Mouse (Mus musculus) left cerebral cortex, postnatal 36 days (tissue): ENCODE measurements around the gene Spock3. TPM values are rescaled to one million over a fixed set of nuclear protein-coding genes. Genes with fewer than 3 reads are reported as not detected.
"Not testable (repeated sequence)": the region's sequence is repeated elsewhere in the genome, so short reads cannot be mapped to it uniquely, and the experiment has no call there.

Experiments
- DNase-seq, 2 experiments: peaks; one replicate each; pipeline ENCODE4 v3.0.0; 2021 to 2022; ENCODE audit warnings: low spot score in 2 of 2, mixed read lengths in 1 of 2
- intact Hi-C: fragments of 180-260 bp; cut with DNase I; formaldehyde crosslinking; loops from one replicate; pipeline ENCODE4 v1.15.1; 2025
- total RNA-seq, 2 experiments: library from RNA; stranded (reverse); gene quantifications; 2 replicates each; pipeline ENCODE4 v1.2.3; 2021

The Spock3 gene
- total RNA-seq = 10 to 100 TPM; 72.5 to 73.6 TPM

GRCm38 (mm10) chr8:62950709-62951108, at the start of gene Spock3:
Gene Spock3 (plus strand): TSS chr8:62951009.
- intact Hi-C loops = no loop called here
- no peak for DNase-seq

DNA sequence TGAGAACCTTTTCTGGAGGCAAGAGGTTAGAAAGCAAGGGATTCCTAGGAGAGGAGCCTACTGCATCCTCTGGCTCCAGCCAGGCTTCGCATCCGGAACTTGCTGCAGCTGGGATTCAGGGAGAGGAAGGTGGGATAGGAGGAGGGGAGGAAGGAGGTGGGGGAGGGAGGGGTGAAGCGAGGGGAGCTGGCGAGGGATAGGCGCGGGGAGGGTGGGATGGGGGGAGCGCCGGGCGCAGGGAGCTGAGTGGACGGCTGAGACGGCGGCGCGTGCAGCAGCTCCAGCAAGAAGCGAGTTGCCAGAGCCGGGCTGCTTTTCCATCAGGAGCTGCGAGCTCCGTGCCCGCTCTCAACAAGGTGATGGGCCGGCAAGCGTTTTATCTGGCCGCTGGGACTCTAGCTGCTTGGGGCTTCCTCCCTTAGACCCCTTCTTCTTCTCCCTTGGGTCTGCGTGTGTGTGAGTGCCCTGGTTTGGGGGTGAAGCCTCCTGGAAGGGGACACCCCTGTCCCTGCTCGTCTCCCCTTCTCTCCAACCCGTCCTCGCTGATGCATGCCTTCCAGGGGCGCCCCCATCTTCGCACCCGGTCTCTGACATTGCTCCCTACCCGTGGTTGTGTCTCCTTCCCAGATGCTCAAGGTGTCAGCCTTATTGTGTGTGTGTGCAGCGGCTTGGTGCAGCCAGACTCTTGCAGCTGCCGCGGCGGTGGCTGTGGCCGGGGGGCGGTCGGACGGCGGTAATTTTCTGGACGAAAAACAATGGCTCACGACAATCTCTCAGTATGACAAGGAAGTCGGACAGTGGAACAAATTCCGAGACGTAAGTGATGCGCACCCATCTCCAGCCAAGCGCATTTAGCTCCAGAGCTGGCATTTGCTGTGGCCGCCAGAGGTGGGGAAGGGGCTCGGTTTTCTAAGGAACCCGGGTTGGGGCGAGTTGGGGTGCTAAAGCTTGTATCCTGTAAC, 645 bp downstream of the Spock3 start:
- intact Hi-C loops = no loop called here
- peak; percentile 46 to 62 for DNase-seq

DNA sequence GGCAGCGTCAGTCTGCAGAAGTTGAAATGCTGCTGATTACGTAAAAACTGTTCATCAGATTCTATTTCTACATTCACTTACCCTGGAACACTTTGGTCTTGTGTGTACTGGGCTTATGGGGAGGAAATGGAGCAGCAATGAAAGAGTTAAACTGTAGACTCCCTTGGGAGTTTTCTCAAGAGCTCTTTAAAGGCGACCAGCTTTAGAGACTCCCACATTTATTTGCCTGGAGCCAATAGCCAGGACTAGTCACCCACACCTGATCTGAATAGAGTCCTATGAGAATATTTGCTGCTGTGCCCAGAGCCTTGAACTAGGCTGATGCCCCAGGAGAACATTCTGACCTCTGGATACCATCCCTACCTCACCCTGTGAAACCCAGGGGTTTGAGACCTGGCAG, 1.7 kb downstream of the Spock3 start:
- intact Hi-C loops = no loop called here
- DNase-seq = peak; percentile 7 to 8

GRCm38 (mm10) chr8:62962608-62963007, 11.8 kb downstream of the Spock3 start:
- no peak for DNase-seq
- intact Hi-C loops = no loop called here

DNA sequence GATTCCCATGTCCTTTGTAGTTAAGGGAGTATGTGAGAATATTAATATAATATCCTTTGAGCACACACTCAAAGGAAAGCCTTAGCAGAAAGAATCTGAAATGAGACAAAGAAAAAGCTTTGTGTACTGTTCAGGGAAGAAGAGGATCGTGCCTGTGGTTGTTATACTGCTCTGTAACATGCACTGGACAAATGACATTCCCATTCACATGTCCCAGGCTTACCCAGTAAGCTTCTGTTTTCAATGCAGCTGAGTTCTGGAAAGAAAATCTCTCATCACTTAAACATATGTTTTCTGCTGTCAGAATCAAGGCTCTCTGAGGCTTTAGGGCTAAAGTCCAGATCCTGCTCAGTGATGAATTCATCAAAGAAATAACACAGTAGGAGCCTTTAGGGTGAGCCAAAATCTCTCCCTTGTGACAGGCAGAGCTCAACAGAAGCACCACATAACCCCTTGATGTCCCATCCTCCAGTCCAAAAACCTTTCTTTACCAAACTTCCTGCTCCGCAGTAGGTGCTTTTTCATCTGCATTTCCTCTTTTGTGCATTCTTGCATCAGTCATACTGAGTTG, 19.1 kb downstream of the Spock3 start:
- DNase-seq = no peak
- intact Hi-C loops = no loop called here

- DNase-seq = no peak
- intact Hi-C loops = no loop called here
These were observed 138.2 kb downstream of the Spock3 start for GRCm38 (mm10) chr8:63088984-63089383.

- no peak for DNase-seq
- intact Hi-C loops = no loop called here
These were observed 147.4 kb downstream of the Spock3 start for GRCm38 (mm10) chr8:63098200-63098599.

DNA sequence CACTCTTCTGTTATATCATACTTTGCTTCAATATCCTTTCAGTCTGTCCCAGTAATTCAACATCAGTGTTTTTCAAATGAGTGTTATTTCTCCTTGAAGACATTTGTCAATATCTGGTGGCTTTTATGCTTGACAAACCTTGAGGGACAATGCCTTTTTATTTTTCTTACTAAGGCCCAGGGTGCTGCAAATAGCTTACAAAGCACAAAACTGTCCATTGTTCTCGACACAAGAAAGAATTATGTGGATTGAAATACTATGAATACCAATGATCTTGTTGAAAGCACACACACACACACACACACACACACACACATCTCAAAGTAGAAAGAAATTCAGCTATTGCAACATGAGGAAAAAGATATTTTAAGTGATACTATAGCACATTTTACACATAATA, 159.0 kb downstream of the Spock3 start:
- no peak for DNase-seq
- intact Hi-C loops = no loop called here

DNA sequence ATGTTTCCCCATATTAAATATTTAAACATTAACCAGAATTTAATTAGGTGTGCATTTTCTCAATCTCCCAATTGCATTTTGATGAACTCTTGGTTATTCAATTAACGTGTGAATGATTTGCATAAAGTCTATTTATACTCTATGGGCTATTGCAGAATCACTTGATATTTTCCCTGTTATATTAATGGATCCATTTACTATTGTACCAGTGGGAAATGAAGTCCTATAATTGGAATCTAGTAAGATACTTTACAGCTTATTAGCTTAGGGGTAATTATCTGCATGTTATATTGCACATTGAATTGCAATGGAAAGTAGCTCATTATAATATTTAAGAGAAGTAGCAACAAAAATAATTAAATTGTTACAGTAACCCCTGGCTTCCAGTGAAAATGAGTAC, 162.1 kb downstream of the Spock3 start:
- intact Hi-C loops = no loop called here
- no peak for DNase-seq

GRCm38 (mm10) chr8:63120508-63120907, 169.7 kb downstream of the Spock3 start:
- DNase-seq = no peak
- intact Hi-C loops = no loop called here

- intact Hi-C loops = no loop called here
- no peak for DNase-seq
These were observed 184.6 kb downstream of the Spock3 start for GRCm38 (mm10) chr8:63135406-63135805.

DNA sequence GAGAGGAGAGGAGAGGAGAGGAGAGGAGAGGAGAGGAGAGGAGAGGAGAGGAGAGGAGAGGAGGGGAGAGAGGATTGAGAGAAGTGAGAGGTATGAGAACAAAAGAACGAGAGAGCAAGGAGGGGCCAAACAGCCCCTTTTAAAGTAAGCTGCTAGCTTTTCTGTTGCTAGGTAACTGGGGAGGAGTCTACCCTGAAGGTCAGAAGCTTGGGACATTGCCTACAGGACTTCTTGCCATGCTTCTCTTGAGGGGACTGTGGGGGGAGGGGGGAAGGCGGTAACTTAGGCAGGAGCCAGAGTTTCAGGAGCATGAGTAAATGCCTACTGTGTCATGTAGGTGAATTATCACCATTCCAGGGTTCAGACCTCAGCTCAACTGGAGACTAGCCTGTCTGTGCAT, 213.1 kb downstream of the Spock3 start:
- DNase-seq, intact Hi-C loops: not testable (repeated sequence)

DNA sequence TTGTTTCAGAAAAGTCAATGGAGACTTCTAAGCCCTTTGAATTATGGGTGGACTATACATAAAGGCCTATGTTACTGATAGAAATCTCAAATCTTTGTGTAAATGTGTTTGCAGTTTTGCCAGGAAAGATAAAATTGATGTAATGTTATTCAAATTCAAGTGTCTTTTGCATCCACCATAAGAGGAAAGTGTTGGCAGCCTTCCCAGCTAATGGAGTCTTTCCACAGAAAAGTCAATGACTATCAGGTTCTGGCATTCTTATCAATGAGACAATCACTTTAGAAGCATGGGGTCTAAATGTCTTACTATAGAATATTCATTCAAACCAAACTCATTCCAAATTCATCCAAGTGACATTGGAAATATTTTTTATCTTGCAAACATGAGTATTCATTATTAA, 214.5 kb downstream of the Spock3 start:
- DNase-seq = no peak
- intact Hi-C loops = no loop called here

DNA sequence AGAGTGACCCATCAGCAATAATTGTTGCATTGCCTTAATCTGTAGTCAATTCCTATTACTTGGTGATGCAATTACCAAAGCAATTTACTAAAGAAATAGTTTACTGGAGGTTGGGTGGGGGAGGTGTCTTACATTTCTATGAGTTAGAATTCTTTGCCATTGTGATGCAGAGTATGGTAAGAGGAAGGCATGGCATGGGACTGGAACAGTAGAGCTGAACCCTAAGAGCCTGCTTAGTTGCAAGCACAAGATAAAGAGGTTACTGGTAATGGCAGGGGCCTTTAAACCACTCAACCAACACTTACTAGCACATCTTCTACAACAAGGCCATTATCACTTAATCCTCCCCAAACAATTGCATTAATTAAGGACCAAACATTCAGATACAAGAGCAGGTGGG, 219.1 kb downstream of the Spock3 start:
- no peak for DNase-seq
- intact Hi-C loops = no loop called here

DNA sequence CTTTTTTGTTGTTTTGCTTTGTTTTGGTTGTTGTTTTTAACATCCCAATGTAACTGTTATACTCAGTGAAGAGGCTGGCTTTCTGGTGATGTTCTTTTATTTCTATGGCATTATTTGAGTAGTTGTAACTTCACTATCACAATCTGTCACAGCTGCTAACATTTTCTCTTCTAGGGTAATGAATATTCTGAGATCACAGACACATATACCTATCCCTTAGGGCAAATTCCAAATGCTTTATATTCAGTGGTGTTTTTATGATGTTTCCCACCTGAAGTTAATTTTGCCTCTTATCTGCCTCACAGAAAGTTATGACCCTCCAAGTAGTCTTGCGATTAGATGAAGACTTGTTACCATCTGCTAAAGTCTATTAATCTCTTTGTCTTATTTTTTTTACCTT, 230.5 kb downstream of the Spock3 start:
- intact Hi-C loops = no loop called here
- DNase-seq = no peak

- intact Hi-C loops = no loop called here
- no peak for DNase-seq
These were observed 308.1 kb downstream of the Spock3 start for GRCm38 (mm10) chr8:63258812-63259385.

GRCm38 (mm10) chr8:63262516-63262915, 311.7 kb downstream of the Spock3 start:
- intact Hi-C loops = no loop called here
- DNase-seq = no peak

- no peak for DNase-seq
- intact Hi-C loops = no loop called here
These were observed 384.6 kb downstream of the Spock3 start for GRCm38 (mm10) chr8:63335366-63335765.

- DNase-seq = no peak
- intact Hi-C loops = no loop called here
These were observed 417.8 kb downstream of the Spock3 start for GRCm38 (mm10) chr8:63368580-63368979.

DNA sequence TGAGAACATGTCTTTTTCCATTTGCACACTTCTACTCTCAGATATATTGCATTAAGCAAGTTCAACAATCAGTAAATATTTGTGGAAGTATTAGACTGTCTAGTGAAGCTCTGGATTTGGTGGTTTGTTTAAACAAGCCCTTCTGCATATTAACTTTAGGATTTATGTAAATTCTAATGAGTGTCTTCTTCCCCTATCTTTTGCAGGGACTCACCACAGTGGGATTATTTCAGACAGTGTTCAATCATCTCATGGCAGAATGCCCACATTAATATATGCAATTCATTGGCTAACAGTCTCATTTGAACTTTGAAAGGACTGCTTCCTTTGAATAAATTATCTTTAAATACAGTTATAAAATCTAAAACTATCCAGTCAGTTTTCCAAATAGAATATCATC, 446.9 kb downstream of the Spock3 start:
- DNase-seq = no peak
- intact Hi-C loops = no loop called here
